Mouse (Mus musculus) heart, adult 2 months (tissue): ENCODE measurements at regions not wholly inside any gene's neighbourhood (a gene's known extent, or its start where the extent isn't known, plus 50 kb on each side); places are given as distances from the start of the nearest gene placed in this dataset.

Experiments
- DNase-seq, 2 experiments: peaks; one replicate each; pipeline ENCODE4 v3.0.0; 2021
- H3K27ac ChIP-seq: fragments of 200-600 bp; 2 replicates; pipeline ENCODE4 v1.8.1; 2022
- H3K27me3 ChIP-seq: fragments of 200-500 bp; 2 replicates; pipeline ENCODE4 v1.6.1; 2012; ENCODE audit warnings: mild to moderate bottlenecking, low read length, inconsistent platforms, mixed read lengths; ENCODE audit not compliant: control insufficient read depth, insufficient read depth
- H3K36me3 ChIP-seq: fragments of 200-500 bp; 2 replicates; pipeline ENCODE4 v1.6.1; 2012; ENCODE audit warnings: low read length, inconsistent platforms; ENCODE audit not compliant: control insufficient read depth, insufficient read depth
- H3K4me1 ChIP-seq: fragments of 200-500 bp; 2 replicates; pipeline ENCODE4 v1.6.1; 2011; ENCODE audit warnings: low read length; ENCODE audit not compliant: control insufficient read depth, insufficient read depth
- H3K4me3 ChIP-seq: fragments of 200-600 bp; 2 replicates; pipeline ENCODE4 v1.8.1; 2022
- H3K79me2 ChIP-seq: fragments of 200-500 bp; replicated peaks from 2 replicates; pipeline ENCODE4 v1.6.1; 2012; ENCODE audit warnings: mild to moderate bottlenecking, inconsistent platforms, low read length, moderate library complexity, mixed read lengths; ENCODE audit not compliant: control insufficient read depth, insufficient read depth
- H3K9ac ChIP-seq: fragments of 200-500 bp; 2 replicates; pipeline ENCODE4 v1.6.1; 2012; ENCODE audit warnings: low read depth, mild to moderate bottlenecking, control low read depth, inconsistent platforms, low read length, mixed read lengths
- CTCF ChIP-seq: fragments of 200-600 bp; IDR thresholded peaks from 2 replicates; pipeline ENCODE4 v1.8.1; 2022; ENCODE audit warnings: antibody characterized with exemption, mild to moderate bottlenecking, moderate library complexity
- EP300 ChIP-seq: fragments of 200-500 bp; IDR thresholded peaks from 2 replicates; pipeline ENCODE4 v1.6.1; 2011; ENCODE audit warnings: low read depth, low read length, control low read depth; ENCODE audit not compliant: insufficient read depth
- POLR2A ChIP-seq: fragments of 200-500 bp; IDR thresholded peaks from 2 replicates; pipeline ENCODE4 v1.6.1; 2011; ENCODE audit warnings: mild to moderate bottlenecking, low read depth, low read length, control low read depth; ENCODE audit not compliant: insufficient read depth
- WGBS: fragments of 180-500 bp; shearing (Covaris S2); methylation state at CpG from one replicate; pipeline ENCODE4 v1.1.7; 2018; 5-methylcytosine and 5-hydroxymethylcytosine counted together
- intact Hi-C: fragments of 180-260 bp; cut with DNase I; formaldehyde crosslinking; loops from one replicate; pipeline ENCODE4 v1.15.1; 2025

DNA sequence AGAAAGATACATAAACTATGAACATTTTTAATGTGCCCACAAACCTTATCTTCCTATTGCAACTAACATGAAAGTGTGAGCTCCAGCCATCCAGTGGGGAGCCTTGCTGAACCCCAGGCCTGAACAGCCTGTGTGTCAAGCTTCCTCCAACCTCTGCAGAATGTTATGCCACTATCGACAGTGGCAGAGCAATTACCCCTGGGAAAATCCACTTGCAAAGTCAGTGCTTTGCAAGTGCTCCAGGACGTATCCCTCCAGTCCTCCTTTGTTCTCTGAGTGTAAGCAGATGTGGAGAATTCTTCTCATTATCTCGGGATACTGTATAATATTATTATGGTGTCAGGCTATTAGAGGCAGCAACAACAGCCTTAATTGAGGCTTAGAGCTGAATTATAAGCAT lies 159.9 kb upstream of the Gdnf start:
- no peaks in the 10 kb centered on the region for H3K36me3 ChIP-seq
- no peak overlapping the region for H3K4me3 ChIP-seq
- H3K27ac ChIP-seq = no peak overlapping the region
- H3K9ac ChIP-seq = no peak overlapping the region
- intact Hi-C loops = no loop called here
- H3K4me1 ChIP-seq = no peaks in the 10 kb centered on the region
- H3K79me2 ChIP-seq = no peaks in the 10 kb centered on the region
- no peaks in the 10 kb centered on the region for H3K27me3 ChIP-seq
- no peak for TF ChIP-seq CTCF
- TF ChIP-seq POLR2A = no peak
- TF ChIP-seq EP300 = no peak
- 69% methylated on average over 3 of the region's 3 CpGs for WGBS
- DNase-seq = no peak

DNA sequence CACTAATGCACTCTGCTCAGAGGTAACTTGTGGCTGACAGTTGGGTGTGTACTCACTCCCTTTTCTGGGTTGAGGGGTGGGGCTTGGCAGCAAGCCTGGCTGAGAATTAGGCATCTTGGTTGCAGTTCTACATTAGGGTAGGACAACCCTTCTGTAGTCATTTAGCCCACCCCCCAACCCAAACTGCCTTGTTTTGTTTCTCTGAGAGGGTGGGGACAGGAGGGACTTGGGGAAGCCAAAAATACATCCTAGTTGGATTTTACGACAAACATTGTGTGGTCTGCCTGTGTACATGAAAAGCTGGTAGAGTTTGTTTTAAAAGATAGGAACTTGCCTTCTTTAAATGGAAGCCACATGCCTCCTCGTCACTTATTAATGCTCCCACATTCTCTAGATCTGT lies 146.8 kb upstream of the Gdnf start:
- no peaks in the 10 kb centered on the region for H3K27me3 ChIP-seq
- 71% methylated on average over 2 of the region's 2 CpGs for WGBS
- no peaks in the 10 kb centered on the region for H3K4me1 ChIP-seq
- intact Hi-C loops = no loop called here
- no peak overlapping the region for H3K4me3 ChIP-seq
- DNase-seq = no peak
- H3K79me2 ChIP-seq = no peaks in the 10 kb centered on the region
- H3K27ac ChIP-seq = no peak overlapping the region
- H3K36me3 ChIP-seq = no peaks in the 10 kb centered on the region
- no peak for TF ChIP-seq EP300
- H3K9ac ChIP-seq = no peak overlapping the region

DNA sequence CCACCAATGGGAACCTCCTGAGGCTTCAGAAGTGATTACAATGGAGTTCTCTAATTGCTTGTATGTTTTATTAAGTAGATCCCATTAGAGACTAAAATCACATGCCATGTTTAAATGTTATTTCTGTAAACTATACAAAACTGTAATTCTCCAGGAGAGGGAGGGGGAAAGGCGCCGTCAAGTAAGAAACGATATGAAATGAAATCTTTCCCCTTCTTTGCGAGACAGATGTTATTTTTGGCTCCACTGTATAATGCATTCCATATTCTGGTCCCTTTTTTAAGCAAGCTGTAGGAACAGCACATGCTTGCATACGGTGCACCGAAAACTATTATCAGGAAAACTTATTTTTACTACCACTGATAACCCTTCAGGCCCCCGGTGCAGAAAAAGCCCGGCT lies 141.0 kb upstream of the Gdnf start:
- intact Hi-C loops = no loop called here
- 32% methylated on average over 8 of the region's 8 CpGs for WGBS
- TF ChIP-seq EP300 = no peak
- no peak for TF ChIP-seq POLR2A
- no peak for TF ChIP-seq CTCF
- no peaks in the 10 kb centered on the region for H3K4me1 ChIP-seq
- no peaks in the 10 kb centered on the region for H3K27me3 ChIP-seq
- H3K79me2 ChIP-seq = no peaks in the 10 kb centered on the region
- H3K27ac ChIP-seq = no peak overlapping the region
- H3K36me3 ChIP-seq = no peaks in the 10 kb centered on the region
- DNase-seq = no peak
- H3K4me3 ChIP-seq = no peak overlapping the region
- H3K9ac ChIP-seq = no peak overlapping the region

DNA sequence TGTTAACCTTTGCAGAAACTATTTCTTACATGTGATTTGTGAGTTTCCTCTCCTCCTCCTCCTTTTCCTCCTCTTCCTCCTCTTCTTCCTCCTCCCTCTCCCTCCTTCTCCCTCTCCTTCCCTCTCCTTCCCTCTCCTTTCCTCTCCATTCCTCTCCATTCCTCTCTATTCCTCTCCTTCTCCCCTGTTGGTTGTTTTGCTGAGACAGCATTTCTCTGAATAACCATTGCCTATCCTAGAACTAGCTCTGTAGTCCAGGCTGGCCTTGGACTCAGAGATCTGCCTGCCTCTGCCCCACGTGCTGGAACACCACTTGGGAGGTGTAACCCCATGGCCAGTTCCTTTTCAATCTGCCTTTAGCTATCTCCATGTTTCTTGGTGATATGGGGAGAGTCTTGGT lies 133.7 kb upstream of the Gdnf start:
- WGBS = 66% methylated on average over 1 of the region's 1 CpGs
- Histone ChIP-seq H3K9ac (no peak overlapping the region), H3K36me3 (no peaks in the 10 kb centered on the region), H3K27ac (no peak overlapping the region), H3K4me1 (no peaks in the 10 kb centered on the region), H3K4me3 (no peak overlapping the region), H3K27me3 (no peaks in the 10 kb centered on the region), H3K79me2 (no peaks in the 10 kb centered on the region)
- no peak for DNase-seq
- intact Hi-C loops = no loop called here
- TF ChIP-seq CTCF (no peak), POLR2A (no peak), EP300 (no peak)

DNA sequence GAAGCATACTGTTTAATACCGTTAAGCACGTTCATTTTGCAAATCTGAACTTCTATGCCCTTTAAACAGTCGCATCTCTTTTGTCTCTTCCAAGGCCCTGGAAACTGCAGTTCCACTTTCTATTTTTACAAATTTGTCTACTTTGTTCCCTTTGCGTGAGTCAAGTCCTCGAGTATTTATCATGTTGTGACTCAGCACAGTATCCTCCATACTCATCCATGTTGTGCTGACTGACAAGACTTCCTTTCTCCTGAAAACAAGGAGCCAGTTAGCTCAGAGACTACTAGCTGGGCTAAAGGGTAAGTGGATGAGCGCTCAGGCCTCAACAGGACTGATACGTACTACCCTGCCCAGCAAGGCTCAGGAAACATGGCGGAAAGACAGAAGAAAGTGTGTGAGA lies 131.9 kb upstream of the Gdnf start:
- intact Hi-C loops = no loop called here
- 80% methylated on average over 8 of the region's 8 CpGs for WGBS
- TF ChIP-seq EP300 (no peak), CTCF (no peak), POLR2A (no peak)
- DNase-seq = no peak
- Histone ChIP-seq H3K27me3 (no peaks in the 10 kb centered on the region), H3K4me3 (no peak overlapping the region), H3K9ac (no peak overlapping the region), H3K79me2 (no peaks in the 10 kb centered on the region), H3K27ac (no peak overlapping the region), H3K36me3 (no peaks in the 10 kb centered on the region), H3K4me1 (no peaks in the 10 kb centered on the region)

DNA sequence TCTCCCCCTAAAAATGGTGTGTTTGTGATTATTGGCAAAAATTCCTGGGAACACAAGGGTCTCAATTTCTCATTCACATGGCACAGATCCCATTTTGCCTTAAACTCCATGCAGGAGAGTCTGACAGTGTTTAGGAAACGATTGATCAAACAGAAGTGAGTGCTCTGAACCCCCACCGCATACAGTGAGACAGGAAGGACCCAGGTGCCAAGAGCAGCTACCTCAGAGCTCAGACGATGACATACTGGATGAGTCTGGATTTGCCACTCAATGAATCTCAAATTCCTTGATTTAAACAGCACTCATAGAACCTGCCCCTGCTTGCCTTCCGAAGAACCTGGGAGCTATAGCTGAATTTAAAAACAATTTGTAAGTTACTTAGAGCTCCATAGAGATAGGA lies 129.6 kb upstream of the Gdnf start:
- no peak for TF ChIP-seq EP300
- TF ChIP-seq POLR2A = no peak
- TF ChIP-seq CTCF = no peak
- Histone ChIP-seq H3K4me3 (no peak overlapping the region), H3K9ac (no peak overlapping the region), H3K4me1 (no peaks in the 10 kb centered on the region), H3K27ac (no peak overlapping the region), H3K79me2 (no peaks in the 10 kb centered on the region), H3K36me3 (no peaks in the 10 kb centered on the region), H3K27me3 (no peaks in the 10 kb centered on the region)
- no peak for DNase-seq
- intact Hi-C loops = no loop called here
- 78% methylated on average over 4 of the region's 4 CpGs for WGBS
